Mouse (Mus musculus): ENCODE measurements around the gene 4930558K02Rik. TPM values are rescaled to one million over a fixed set of nuclear protein-coding genes. Genes with fewer than 3 reads are reported as not detected.
A peak's percentile ranks its signal among the peaks of the same experiment; 100 is the strongest.

Gene 4930558K02Rik
- total and polyA plus RNA-seq, 2 experiments = not detected

GRCm38 (mm10) chr1:161978173-161978700, 1.2 kb downstream of the 4930558K02Rik start:
- Histone ChIP-seq H3K4me1 (ENCODE audit: control insufficient read depth, insufficient read depth, low read length) (peaks cover 11% of the 10 kb centered on the region), H3K27me3 (ENCODE audit: control insufficient read depth, insufficient read depth, low read length) (no peaks in the 10 kb centered on the region), H3K9ac (ENCODE audit: low read depth, low read length) (no peak overlapping the region), H3K79me2 (ENCODE audit: control insufficient read depth, insufficient read depth, low read length) (no peaks in the 10 kb centered on the region), H3K36me3 (ENCODE audit: control insufficient read depth, insufficient read depth, low read length) (no peaks in the 10 kb centered on the region), H3K27ac (replicated peaks; ENCODE audit: insufficient read depth, low read depth, low read length) (no peak overlapping the region), H3K4me3 (ENCODE audit: insufficient read depth, low read depth, low read length) (no peak overlapping the region)
- DNase-seq (ENCODE audit: extremely low read depth, low read depth, low spot score) = no peak
- TF ChIP-seq POLR2A (IDR thresholded peaks at IDR 0.05; ENCODE audit: extremely low read depth, insufficient read depth, low read length) (no peak), CTCF (IDR thresholded peaks at IDR 0.05; ENCODE audit: low read depth, low read length) (no peak)
- 80% methylated on average over 5 of the region's 5 CpGs for whole genome bisulfite sequencing

DNA sequence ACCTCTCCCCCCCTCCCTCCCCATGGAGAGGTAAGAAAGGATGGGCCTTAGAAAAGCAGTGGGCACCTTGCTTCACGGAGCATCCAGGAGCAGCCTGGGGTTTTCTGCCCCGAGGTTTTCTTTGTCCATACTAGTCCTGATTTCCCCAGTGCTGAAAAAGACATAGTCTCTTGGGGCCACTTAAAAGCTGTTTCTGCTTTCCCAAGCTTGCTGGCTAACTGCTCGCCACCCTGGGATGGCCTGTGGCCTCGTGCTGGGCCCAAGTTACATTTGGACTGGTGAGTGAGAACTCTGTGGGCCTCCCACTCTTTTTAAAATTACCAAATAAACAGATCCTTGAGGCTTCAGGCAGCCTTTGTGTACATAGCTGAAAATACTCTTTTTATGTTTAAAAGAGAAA, 2.1 kb downstream of the 4930558K02Rik start:
- TF ChIP-seq POLR2A (IDR thresholded peaks at IDR 0.05; ENCODE audit: extremely low read depth, insufficient read depth, low read length) = no peak
- TF ChIP-seq CTCF (IDR thresholded peaks at IDR 0.05; ENCODE audit: low read depth, low read length) = no peak
- no peak overlapping the region for H3K9ac ChIP-seq (ENCODE audit: low read depth, low read length)
- no peaks in the 10 kb centered on the region for H3K27me3 ChIP-seq (ENCODE audit: control insufficient read depth, insufficient read depth, low read length)
- peaks cover 11% of the 10 kb centered on the region for H3K4me1 ChIP-seq (ENCODE audit: control insufficient read depth, insufficient read depth, low read length)
- H3K36me3 ChIP-seq (ENCODE audit: control insufficient read depth, insufficient read depth, low read length) = no peaks in the 10 kb centered on the region
- H3K79me2 ChIP-seq (ENCODE audit: control insufficient read depth, insufficient read depth, low read length) = no peaks in the 10 kb centered on the region
- no peak overlapping the region for H3K4me3 ChIP-seq (ENCODE audit: insufficient read depth, low read depth, low read length)
- no peak for DNase-seq (ENCODE audit: extremely low read depth, low read depth, low spot score)
- 79% methylated on average over 4 of the region's 4 CpGs for WGBS
- no peak overlapping the region for H3K27ac ChIP-seq (replicated peaks; ENCODE audit: insufficient read depth, low read depth, low read length)

DNA sequence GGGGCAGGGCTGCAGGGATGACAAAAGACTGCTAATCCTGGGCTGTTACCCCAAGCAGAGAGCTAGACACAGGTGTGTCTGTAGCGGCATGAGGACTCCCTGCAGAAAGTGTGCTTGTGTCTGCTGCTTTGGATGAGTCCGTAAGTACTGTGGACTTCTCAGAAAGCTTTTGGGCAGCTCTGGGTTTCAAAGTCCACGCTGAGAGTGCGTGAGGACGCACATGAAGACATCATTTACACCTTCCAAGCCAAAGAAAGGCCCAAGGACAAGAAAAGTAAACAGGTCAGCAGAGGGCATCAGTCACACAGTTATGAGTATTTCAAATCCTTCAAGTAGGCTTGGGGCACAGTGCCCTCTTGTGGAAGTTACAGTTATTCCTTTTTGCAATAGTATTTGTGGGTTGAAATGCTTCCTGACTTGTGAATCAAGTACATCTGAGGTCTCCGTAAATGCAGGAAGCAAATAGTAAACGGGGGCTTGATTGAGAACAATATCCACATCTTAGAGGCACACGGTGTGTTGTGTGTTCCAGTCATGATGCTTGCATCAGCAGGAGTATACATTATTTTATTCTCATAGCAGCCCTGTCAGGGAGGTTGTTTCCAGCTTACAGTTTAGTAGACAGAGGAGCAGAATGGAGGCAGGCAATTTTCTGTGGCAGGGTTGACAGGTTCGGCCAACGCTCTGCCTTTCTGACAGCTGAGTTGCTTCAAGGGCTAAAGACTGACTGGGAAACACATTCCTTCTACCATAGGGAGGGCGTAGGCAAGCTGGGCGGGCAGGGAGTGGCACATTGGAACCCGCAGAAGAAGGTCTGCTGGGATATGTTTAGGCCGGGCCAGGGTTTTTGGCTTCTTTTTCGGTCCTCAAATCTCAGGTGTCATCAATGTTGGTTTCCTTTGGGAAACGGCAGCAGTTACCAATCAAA, 2.9 kb downstream of the 4930558K02Rik start:
- no peak overlapping the region for H3K9ac ChIP-seq (ENCODE audit: low read depth, low read length)
- no peaks in the 10 kb centered on the region for H3K79me2 ChIP-seq (ENCODE audit: control insufficient read depth, insufficient read depth, low read length)
- H3K36me3 ChIP-seq (ENCODE audit: control insufficient read depth, insufficient read depth, low read length) = no peaks in the 10 kb centered on the region
- 44% methylated on average over 16 of the region's 16 CpGs for WGBS
- DNase-seq (ENCODE audit: extremely low read depth, low read depth, low spot score) = peak; percentile 86
- no peak for TF ChIP-seq POLR2A (IDR thresholded peaks at IDR 0.05; ENCODE audit: extremely low read depth, insufficient read depth, low read length)
- TF ChIP-seq CTCF (IDR thresholded peaks at IDR 0.05; ENCODE audit: low read depth, low read length) = peak; percentile 64
- H3K27ac ChIP-seq (replicated peaks; ENCODE audit: insufficient read depth, low read depth, low read length) = no peak overlapping the region
- H3K4me3 ChIP-seq (ENCODE audit: insufficient read depth, low read depth, low read length) = no peak overlapping the region
- peaks cover 11% of the 10 kb centered on the region for H3K4me1 ChIP-seq (ENCODE audit: control insufficient read depth, insufficient read depth, low read length)
- H3K27me3 ChIP-seq (ENCODE audit: control insufficient read depth, insufficient read depth, low read length) = no peaks in the 10 kb centered on the region

GRCm38 (mm10) chr1:161972233-161972632, 7.2 kb downstream of the 4930558K02Rik start:
- WGBS = 85% methylated on average over 8 of the region's 8 CpGs
- peaks cover 7% of the 10 kb centered on the region; the same call in 1 of the 2 replicates for H3K79me2 ChIP-seq (ENCODE audit: control insufficient read depth, insufficient read depth, low read length)
- DNase-seq (ENCODE audit: extremely low read depth, low read depth, low spot score) = no peak

DNA sequence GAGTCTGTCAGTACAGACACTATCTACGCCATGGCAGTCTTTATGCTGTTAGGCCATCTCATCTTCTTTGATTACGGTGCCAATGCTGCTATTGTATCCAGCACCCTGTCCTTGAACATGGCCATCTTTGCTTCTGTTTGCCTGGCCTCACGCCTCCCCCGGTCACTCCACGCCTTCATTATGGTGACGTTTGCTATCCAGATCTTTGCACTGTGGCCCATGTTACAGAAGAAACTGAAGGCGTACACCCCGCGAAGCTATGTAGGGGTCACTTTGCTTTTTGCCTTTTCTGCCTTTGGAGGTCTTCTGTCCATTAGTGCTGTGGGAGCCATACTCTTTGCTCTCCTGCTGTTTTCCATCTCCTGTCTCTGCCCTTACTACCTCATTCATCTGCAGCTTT, 8.6 kb downstream of the 4930558K02Rik start:
- 89% methylated on average over 9 of the region's 9 CpGs for WGBS
- Histone ChIP-seq H3K4me1 (ENCODE audit: control insufficient read depth, insufficient read depth, low read length) (peaks cover 6% of the 10 kb centered on the region), H3K27ac (replicated peaks; ENCODE audit: insufficient read depth, low read depth, low read length) (no peak overlapping the region), H3K4me3 (ENCODE audit: insufficient read depth, low read depth, low read length) (no peak overlapping the region), H3K27me3 (ENCODE audit: control insufficient read depth, insufficient read depth, low read length) (no peaks in the 10 kb centered on the region), H3K36me3 (ENCODE audit: control insufficient read depth, insufficient read depth, low read length) (no peaks in the 10 kb centered on the region; the same call in 1 of the 2 replicates), H3K9ac (ENCODE audit: low read depth, low read length) (no peak overlapping the region), H3K79me2 (ENCODE audit: control insufficient read depth, insufficient read depth, low read length) (peaks cover 7% of the 10 kb centered on the region; the same call in 1 of the 2 replicates)
- no peak for TF ChIP-seq CTCF (IDR thresholded peaks at IDR 0.05; ENCODE audit: low read depth, low read length)
- TF ChIP-seq POLR2A (IDR thresholded peaks at IDR 0.05; ENCODE audit: extremely low read depth, insufficient read depth, low read length) = no peak
- no peak for DNase-seq (ENCODE audit: extremely low read depth, low read depth, low spot score)

More at GRCm38 (mm10) chr1:161972233-161972632, 7.2 kb downstream of the 4930558K02Rik start:
- Histone ChIP-seq H3K4me3 (ENCODE audit: insufficient read depth, low read depth, low read length) (no peak overlapping the region), H3K36me3 (ENCODE audit: control insufficient read depth, insufficient read depth, low read length) (no peaks in the 10 kb centered on the region; the same call in 1 of the 2 replicates), H3K9ac (ENCODE audit: low read depth, low read length) (no peak overlapping the region), H3K27ac (replicated peaks; ENCODE audit: insufficient read depth, low read depth, low read length) (no peak overlapping the region), H3K4me1 (ENCODE audit: control insufficient read depth, insufficient read depth, low read length) (peaks cover 11% of the 10 kb centered on the region), H3K27me3 (ENCODE audit: control insufficient read depth, insufficient read depth, low read length) (no peaks in the 10 kb centered on the region)
- no peak for TF ChIP-seq CTCF (IDR thresholded peaks at IDR 0.05; ENCODE audit: low read depth, low read length)
- no peak for TF ChIP-seq POLR2A (IDR thresholded peaks at IDR 0.05; ENCODE audit: extremely low read depth, insufficient read depth, low read length)

Measured in liver, adult 2 months (tissue).